Mouse (Mus musculus) right cerebral cortex, postnatal 25 days (tissue): ENCODE results near the gene Ttc4.

ENCODE experiments used
- DNase-seq: peaks from one replicate; pipeline ENCODE4 v3.0.0; 2022

Ttc4 gene

GRCm38 (mm10) chr4:106613560-106613959 is 65.2 kb downstream of the Ttc4 start:
- DNase-seq, result no peak

- DNase-seq, result no peak
Measured at GRCm38 (mm10) chr4:106613105-106613504, 65.6 kb downstream of the Ttc4 start.
